Mouse (Mus musculus) heart, postnatal 0 days (tissue): Measurements from ENCODE around the gene Pnliprp2. TPM values are rescaled to one million over a fixed set of nuclear protein-coding genes. Genes with fewer than 3 reads are reported as not detected.

Source experiments
- ATAC-seq: fragments of 200-750 bp; cut with Nextera tagmentation; 2 replicates; pipeline ENCODE4 v1.8.0; 2017; ENCODE audit warnings: low read depth, moderate number of reproducible peaks, moderate library complexity; ENCODE audit not compliant: insufficient read depth
- DNase-seq: peaks from one replicate; pipeline ENCODE4 v3.0.0-alpha.2; 2016; ENCODE audit warnings: low spot score
- H3K27ac ChIP-seq: fragments of 300-500 bp; sonication (generic); 2 replicates; pipeline ENCODE4 v1.5.1; 2014; ENCODE audit warnings: low read depth, mild to moderate bottlenecking
- H3K27me3 ChIP-seq: fragments of 300-500 bp; sonication (generic); 2 replicates; pipeline ENCODE4 v1.6.1; 2014; ENCODE audit warnings: low read length, mixed read lengths; ENCODE audit not compliant: control insufficient read depth, insufficient read depth
- H3K36me3 ChIP-seq: fragments of 300-500 bp; sonication (generic); replicated peaks from 2 replicates; pipeline ENCODE4 v1.6.1; 2014; ENCODE audit warnings: low read length, mixed read lengths; ENCODE audit not compliant: control insufficient read depth, insufficient read depth
- H3K4me1 ChIP-seq: fragments of 300-500 bp; sonication (generic); 2 replicates; pipeline ENCODE4 v1.6.1; 2014; ENCODE audit warnings: antibody characterized with exemption; ENCODE audit not compliant: control insufficient read depth, insufficient read depth
- H3K4me2 ChIP-seq: fragments of 300-500 bp; sonication (generic); 2 replicates; pipeline ENCODE4 v1.6.1; 2014; ENCODE audit warnings: low read depth, mild to moderate bottlenecking, low read length, moderate library complexity
- H3K4me3 ChIP-seq: fragments of 300-500 bp; sonication (generic); 2 replicates; pipeline ENCODE4 v1.5.1; 2014; ENCODE audit warnings: low read depth, low read length
- H3K9ac ChIP-seq: fragments of 300-500 bp; sonication (generic); replicated peaks from 2 replicates; pipeline ENCODE4 v1.6.1; 2014; ENCODE audit warnings: low read depth, low read length, mixed read lengths
- H3K9me3 ChIP-seq: fragments of 300-500 bp; sonication (generic); replicated peaks from 2 replicates; pipeline ENCODE4 v1.6.1; 2016; ENCODE audit warnings: low read length; ENCODE audit not compliant: control insufficient read depth
- CTCF ChIP-seq: IDR thresholded peaks from 2 replicates; pipeline ENCODE4 v1.5.1; 2016; ENCODE audit warnings: antibody characterized with exemption, control low read depth, low read depth
- EP300 ChIP-seq: IDR thresholded peaks from 2 replicates; pipeline ENCODE4 v1.6.1; 2016; ENCODE audit warnings: antibody characterized with exemption, low read depth
- WGBS: fragments of 180-500 bp; shearing (Covaris S2); extraction: QIAGEN DNeasy Blood & Tissue Kit; methylation state at CpG from one replicate; pipeline ENCODE4 v1.1.7; 2014; 5-methylcytosine and 5-hydroxymethylcytosine counted together
- polyA plus RNA-seq: library from polyadenylated mRNA; unstranded; fragments of >200 nt; fragmentation: Nextera tagmentation; extraction: Ambion mirVana; gene quantifications from 2 replicates; pipeline ENCODE4 v1.2.1, GENCODE M21; 2015
- total RNA-seq: library from RNA; depleted of rRNA; stranded (reverse); fragments of >200 nt; gene quantifications from 2 replicates; pipeline ENCODE4 v1.2.3, GENCODE M21; 2014; ENCODE audit warnings: low replicate concordance

Pnliprp2 gene
- total and polyA plus RNA-seq, 2 experiments from 2014 or later = 2.3 TPM; not detected in 1

DNA sequence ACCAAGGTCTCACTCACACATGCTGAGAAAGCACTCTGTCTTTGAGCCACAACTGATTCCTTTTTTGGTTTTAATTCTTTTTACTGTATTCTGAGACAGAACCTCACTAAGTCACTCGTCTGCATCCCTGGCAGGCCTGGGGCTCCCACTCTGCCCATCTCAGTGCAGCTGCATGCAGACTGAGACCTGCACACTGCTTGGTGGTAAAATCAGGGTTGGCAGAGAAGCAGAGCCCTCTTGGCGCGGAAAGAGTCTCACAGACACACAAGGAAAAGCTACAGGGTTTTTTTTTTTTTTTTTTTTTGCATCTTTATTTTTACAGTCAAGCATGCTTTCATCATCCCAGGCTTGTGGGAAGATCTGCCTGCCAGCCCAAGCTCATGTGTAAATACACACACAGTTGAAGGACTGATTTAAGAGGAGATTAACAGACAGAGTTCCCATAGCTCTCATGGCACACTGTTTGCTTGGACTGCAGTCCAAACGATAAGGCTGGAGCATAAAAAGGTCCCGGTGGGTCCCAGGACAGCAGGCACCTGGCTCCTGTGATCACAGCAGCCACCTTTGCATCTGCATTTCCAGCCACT lies 31.0 kb upstream of the Pnliprp2 start, which contains the start of gene Pnliprp1:
TSS of gene Pnliprp1 (plus strand) at position 443 of the 587 bp plus-strand sequence.
- ATAC-seq = no peak
- Histone ChIP-seq H3K9ac (no peak within 1 kb of the TSS), H3K27me3 (no peaks in the 10 kb centered on the region), H3K4me1 (0 out of 2 replicates have a peak, but pooled peaks cover 5% of the 10 kb centered on the region), H3K27ac (no peak within 1 kb of the TSS), H3K36me3 (no peaks in the 10 kb centered on the region), H3K9me3 (0 out of 2 replicates have a peak, but pooled peaks cover 6% of the 10 kb centered on the region), H3K4me3 (no peak within 1 kb of the TSS), H3K4me2 (no peak within 1 kb of the TSS)
- WGBS = 36% methylated on average over 5 of the region's 5 CpGs
- no peak for DNase-seq
- no peak for TF ChIP-seq CTCF
- no peak for TF ChIP-seq EP300

GRCm38 (mm10) chr19:58733216-58733615 lies 26.3 kb upstream of the Pnliprp2 start:
- ATAC-seq (no peak), DNase-seq (no peak)
- Histone ChIP-seq H3K9ac (no peak overlapping the region), H3K27ac (no peak overlapping the region), H3K9me3 (no peaks in the 10 kb centered on the region), H3K4me3 (no peak overlapping the region), H3K27me3 (no peaks in the 10 kb centered on the region), H3K4me1 (no peaks in the 10 kb centered on the region), H3K4me2 (no peak overlapping the region), H3K36me3 (no peaks in the 10 kb centered on the region)
- TF ChIP-seq CTCF = no peak
- no peak for TF ChIP-seq EP300
- WGBS = 66% methylated on average over 6 of the region's 6 CpGs

- no peak overlapping the region for H3K27ac ChIP-seq
- ATAC-seq (no peak), DNase-seq (no peak)
- H3K27me3 ChIP-seq = no peaks in the 10 kb centered on the region
- no peaks in the 10 kb centered on the region for H3K4me1 ChIP-seq
- no peaks in the 10 kb centered on the region for H3K9me3 ChIP-seq
- WGBS = 83% methylated on average over 4 of the region's 4 CpGs
- no peak overlapping the region for H3K9ac ChIP-seq
- no peak overlapping the region for H3K4me3 ChIP-seq
- no peaks in the 10 kb centered on the region for H3K36me3 ChIP-seq
- TF ChIP-seq EP300 (no peak), CTCF (no peak)
- no peak overlapping the region for H3K4me2 ChIP-seq
These were observed 21.4 kb upstream of the Pnliprp2 start for GRCm38 (mm10) chr19:58738111-58738510.

DNA sequence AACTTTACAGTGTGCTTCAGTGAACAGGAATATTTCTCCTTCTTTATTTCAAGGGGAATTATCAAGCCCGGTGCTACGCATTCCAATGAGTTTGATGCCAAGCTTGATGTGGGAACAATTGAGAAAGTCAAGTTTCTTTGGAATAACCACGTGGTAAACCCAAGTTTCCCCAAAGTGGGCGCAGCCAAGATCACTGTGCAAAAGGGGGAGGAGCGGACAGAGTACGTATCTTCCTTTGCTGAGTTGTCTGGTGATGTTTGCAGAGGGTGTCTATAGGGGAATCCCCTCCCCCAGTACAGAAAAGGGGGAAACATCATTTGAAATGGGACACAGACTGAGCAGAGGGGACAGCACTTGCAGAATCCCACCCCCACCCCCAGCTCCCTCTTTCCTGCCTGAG lies 18.5 kb upstream of the Pnliprp2 start:
- no peak for DNase-seq
- no peaks in the 10 kb centered on the region for H3K4me1 ChIP-seq
- H3K36me3 ChIP-seq = no peaks in the 10 kb centered on the region
- H3K4me2 ChIP-seq = no peak overlapping the region
- H3K9me3 ChIP-seq = no peaks in the 10 kb centered on the region
- H3K9ac ChIP-seq = no peak overlapping the region
- no peak overlapping the region for H3K27ac ChIP-seq
- no peak for TF ChIP-seq CTCF
- TF ChIP-seq EP300 = no peak
- no peak for ATAC-seq
- 78% methylated on average over 6 of the region's 6 CpGs for WGBS
- no peak overlapping the region for H3K4me3 ChIP-seq
- H3K27me3 ChIP-seq = no peaks in the 10 kb centered on the region

DNA sequence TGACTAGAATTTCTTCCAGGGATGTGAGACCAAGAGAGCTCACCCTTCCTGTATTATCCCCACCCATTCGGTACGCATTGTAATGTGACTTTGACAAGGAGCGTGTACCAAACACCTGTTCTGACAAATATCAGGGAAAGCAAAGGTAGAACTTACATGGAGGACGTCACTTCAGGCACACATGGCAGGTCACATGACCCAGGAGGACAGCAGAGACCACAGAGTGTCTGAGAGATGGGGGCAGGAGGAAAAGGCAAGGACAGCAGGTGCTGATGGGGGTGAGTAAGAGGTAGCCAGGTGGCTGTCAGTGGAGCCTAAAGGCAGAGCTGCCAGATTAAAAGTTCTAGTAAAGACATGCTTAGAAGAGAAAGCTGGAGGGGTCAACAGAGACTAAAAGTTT lies 16.8 kb upstream of the Pnliprp2 start:
- no peak for DNase-seq

GRCm38 (mm10) chr19:58743736-58744135 lies 15.8 kb upstream of the Pnliprp2 start:
- H3K4me2 ChIP-seq = no peak overlapping the region
- no peak overlapping the region for H3K9ac ChIP-seq
- H3K27me3 ChIP-seq = no peaks in the 10 kb centered on the region
- H3K4me3 ChIP-seq = no peak overlapping the region
- H3K36me3 ChIP-seq = no peaks in the 10 kb centered on the region
- H3K27ac ChIP-seq = no peak overlapping the region
- WGBS = 66% methylated on average over 4 of the region's 4 CpGs
- TF ChIP-seq CTCF (no peak), EP300 (no peak)
- ATAC-seq = no peak
- H3K4me1 ChIP-seq = no peaks in the 10 kb centered on the region
- DNase-seq = no peak
- H3K9me3 ChIP-seq = no peaks in the 10 kb centered on the region

More for the DNA sequence above, 16.8 kb upstream of the Pnliprp2 start:
- no peaks in the 10 kb centered on the region for H3K36me3 ChIP-seq
- no peak overlapping the region for H3K27ac ChIP-seq
- WGBS = 75% methylated on average over 4 of the region's 4 CpGs
- no peak for TF ChIP-seq EP300
- TF ChIP-seq CTCF = no peak
- H3K4me2 ChIP-seq = no peak overlapping the region
- no peaks in the 10 kb centered on the region for H3K27me3 ChIP-seq
- no peak overlapping the region for H3K4me3 ChIP-seq
- no peak overlapping the region for H3K9ac ChIP-seq
- H3K9me3 ChIP-seq = no peaks in the 10 kb centered on the region
- no peak for ATAC-seq
- H3K4me1 ChIP-seq = no peaks in the 10 kb centered on the region
